Mouse (Mus musculus): Measurements from ENCODE around the gene Sox1. TPM values are rescaled to one million over a fixed set of nuclear protein-coding genes. Genes with fewer than 3 reads are reported as not detected.

Sox1 gene
- polyA plus RNA-seq, 1 experiment from 2014 or later, result 6.8 TPM

DNA sequence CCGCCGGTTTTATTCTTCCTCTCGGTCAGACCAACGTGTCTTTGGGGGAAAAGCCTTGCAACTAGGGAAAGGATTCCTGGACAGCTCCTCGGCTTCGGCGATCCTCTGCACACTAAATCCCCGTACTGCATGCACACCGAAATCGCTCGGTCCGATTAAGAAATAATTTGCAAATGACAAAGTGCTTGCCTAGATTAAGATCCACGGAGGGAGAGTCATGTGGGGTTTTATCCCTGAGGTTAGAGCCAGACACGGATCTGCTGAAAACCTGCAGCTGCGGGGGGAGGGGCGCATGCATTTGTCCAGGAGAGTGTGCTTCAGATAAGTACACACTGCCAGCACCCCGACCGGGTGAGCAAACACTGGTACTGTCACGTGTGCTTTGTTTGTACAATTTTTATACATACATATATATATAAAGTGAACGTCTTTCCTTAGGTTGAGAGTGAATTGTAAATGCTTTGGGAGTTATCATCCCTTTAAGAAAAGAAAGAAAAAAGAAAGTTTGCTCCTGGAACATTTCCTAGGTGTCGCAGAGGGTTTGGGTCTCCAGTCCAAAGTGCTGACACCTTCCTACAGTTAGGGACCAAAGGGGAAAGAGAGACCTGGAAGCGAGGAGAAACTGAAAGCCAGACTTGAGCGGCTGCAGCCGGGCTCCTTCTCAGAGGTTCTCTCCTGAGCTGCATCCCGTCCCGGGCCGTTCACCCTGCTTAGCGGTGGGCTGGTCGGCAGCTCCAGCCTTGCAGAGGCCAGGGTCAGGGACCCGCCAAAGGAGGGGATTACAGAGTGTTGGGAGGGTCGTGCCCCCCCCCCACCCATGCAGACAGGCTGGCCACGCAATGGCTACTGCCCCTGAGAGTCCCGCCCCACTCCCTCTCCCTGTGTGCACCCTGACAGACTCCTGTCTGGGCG is 10.9 kb upstream of the Sox1 start:
- Histone ChIP-seq H3K9me3 (no peaks in the 10 kb centered on the region), H3K4me2 (replicated peaks) (peak overlapping the region; percentile 90), H3K4me3 (peak overlapping the region; percentile 57), H3K36me3 (no peaks in the 10 kb centered on the region), H3K4me1 (peaks cover 56% of the 10 kb centered on the region), H3K27me3 (peaks cover 35% of the 10 kb centered on the region), H3K9ac (replicated peaks) (peak overlapping the region; percentile 67), H3K27ac (replicated peaks) (peak overlapping the region; percentile 97)
- ATAC-seq (replicated peaks), result peak; percentile 23; the same call in 1 of the 2 replicates
- under 1% methylated on average over 34 of the region's 34 CpGs for WGBS

DNA sequence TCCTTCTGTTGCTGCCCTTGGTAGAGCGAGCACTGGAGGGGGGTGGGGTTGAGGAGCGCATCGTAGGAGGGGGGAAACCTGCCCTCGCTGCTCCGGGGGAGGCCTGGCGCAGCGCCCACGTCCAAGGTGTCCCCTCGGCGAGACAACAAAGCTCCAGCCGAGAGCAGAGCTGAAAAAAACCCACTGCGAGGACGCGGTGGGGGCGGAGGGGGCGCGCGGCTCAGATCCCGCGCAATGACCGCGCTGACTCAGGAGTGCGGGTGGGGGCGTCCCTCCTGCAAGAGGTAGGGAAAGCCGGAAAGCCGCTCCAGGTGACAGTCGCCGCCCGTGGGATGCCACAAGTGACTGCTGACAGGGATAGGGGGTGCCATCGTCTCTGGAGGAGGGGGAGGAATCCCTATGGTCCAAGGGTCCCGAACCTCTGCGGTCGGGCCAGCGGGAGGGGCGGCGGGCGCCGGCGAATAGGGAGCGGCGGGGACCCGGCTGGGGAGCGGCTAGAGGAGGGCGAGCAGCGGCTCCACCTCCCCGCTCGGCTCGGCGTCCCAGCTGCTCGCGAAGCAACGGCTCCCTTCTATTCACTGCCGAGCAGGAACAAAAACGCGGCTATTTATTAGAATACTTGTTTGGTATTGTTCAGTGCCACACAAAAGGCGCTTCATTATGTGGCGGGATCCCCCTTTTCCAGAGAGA is 10.0 kb upstream of the Sox1 start:
- ATAC-seq (replicated peaks), result peak; percentile 72
- Histone ChIP-seq H3K4me1 (peaks cover 62% of the 10 kb centered on the region), H3K36me3 (no peaks in the 10 kb centered on the region), H3K27me3 (peaks cover 34% of the 10 kb centered on the region), H3K27ac (replicated peaks) (peak overlapping the region; percentile 97), H3K9me3 (no peaks in the 10 kb centered on the region), H3K4me2 (replicated peaks) (peak overlapping the region; percentile 90), H3K4me3 (peak overlapping the region; percentile 57), H3K9ac (replicated peaks) (peak overlapping the region; percentile 67)
- under 1% methylated on average over 57 of the region's 57 CpGs for WGBS

GRCm38 (mm10) chr8:12385686-12386488 is 9.2 kb upstream of the Sox1 start:
- no peaks in the 10 kb centered on the region for H3K9me3 ChIP-seq
- H3K27ac ChIP-seq (replicated peaks), result peak overlapping the region; percentile 97
- peaks cover 32% of the 10 kb centered on the region for H3K27me3 ChIP-seq
- WGBS, result under 1% methylated on average over 74 of the region's 74 CpGs
- H3K9ac ChIP-seq (replicated peaks), result peak overlapping the region; percentile 67
- H3K4me1 ChIP-seq, result peaks cover 70% of the 10 kb centered on the region
- ATAC-seq (replicated peaks), result peak; percentile 41
- peak overlapping the region; percentile 57 for H3K4me3 ChIP-seq
- peak overlapping the region; percentile 90 for H3K4me2 ChIP-seq (replicated peaks)
- no peaks in the 10 kb centered on the region for H3K36me3 ChIP-seq

DNA sequence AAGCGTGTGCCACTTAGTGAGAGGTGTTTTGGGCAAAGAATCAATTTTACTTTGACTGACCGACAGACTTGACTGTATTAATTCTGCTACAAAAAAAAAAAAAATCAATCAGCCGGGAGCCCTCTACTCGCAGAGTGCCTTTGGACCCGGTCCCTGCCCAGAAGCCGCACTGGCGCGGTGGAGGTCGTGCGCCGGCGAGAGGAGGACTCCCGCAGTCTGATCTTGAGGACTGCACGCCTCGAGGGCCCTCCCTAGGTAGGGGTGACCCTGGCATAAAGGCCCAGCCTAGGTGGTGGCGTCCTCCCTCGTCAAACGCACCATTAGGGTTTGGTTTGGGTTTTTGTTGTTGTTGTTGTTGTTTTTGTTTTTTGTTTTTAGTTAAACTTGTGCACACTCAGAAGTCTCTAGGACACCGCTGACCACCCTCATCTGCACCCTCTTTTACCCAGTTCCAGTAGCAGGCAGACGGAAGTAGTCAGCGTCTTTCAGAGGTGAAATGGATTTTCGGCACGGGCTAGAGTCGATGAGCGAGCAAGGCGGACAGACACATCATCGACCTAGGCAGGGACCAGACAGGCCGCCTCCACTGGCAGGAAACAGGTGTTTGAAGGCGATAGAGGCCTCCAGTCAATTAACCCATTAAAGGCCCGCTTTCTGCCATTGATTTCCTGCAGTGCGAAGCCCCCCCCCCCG is 8.4 kb upstream of the Sox1 start:
- Histone ChIP-seq H3K36me3 (no peaks in the 10 kb centered on the region), H3K27me3 (peaks cover 28% of the 10 kb centered on the region), H3K9ac (replicated peaks) (peak overlapping the region; percentile 67), H3K9me3 (no peaks in the 10 kb centered on the region), H3K4me1 (peaks cover 77% of the 10 kb centered on the region), H3K27ac (replicated peaks) (peak overlapping the region; percentile 97), H3K4me2 (replicated peaks) (peak overlapping the region; percentile 90), H3K4me3 (peak overlapping the region; percentile 57)
- 4% methylated on average over 32 of the region's 32 CpGs for WGBS
- ATAC-seq (replicated peaks), result no peak

- H3K27me3 ChIP-seq, result peaks cover 31% of the 10 kb centered on the region
- no peaks in the 10 kb centered on the region for H3K36me3 ChIP-seq
- H3K27ac ChIP-seq (replicated peaks), result peak overlapping the region; percentile 97
- H3K4me2 ChIP-seq (replicated peaks), result peak overlapping the region; percentile 90
- H3K4me1 ChIP-seq, result peaks cover 83% of the 10 kb centered on the region
- H3K9me3 ChIP-seq, result no peaks in the 10 kb centered on the region
- H3K4me3 ChIP-seq, result peak overlapping the region; percentile 57
- ATAC-seq (replicated peaks), result no peak
- 15% methylated on average over 13 of the region's 13 CpGs for WGBS
- peak overlapping the region; percentile 67 for H3K9ac ChIP-seq (replicated peaks)
These were observed 7.8 kb upstream of the Sox1 start for GRCm38 (mm10) chr8:12387223-12387860.

- peaks cover 85% of the 10 kb centered on the region for H3K4me1 ChIP-seq
- H3K27ac ChIP-seq (replicated peaks), result peak overlapping the region; percentile 97
- H3K27me3 ChIP-seq, result peaks cover 34% of the 10 kb centered on the region
- no peaks in the 10 kb centered on the region for H3K36me3 ChIP-seq
- H3K4me2 ChIP-seq (replicated peaks), result peak overlapping the region; percentile 90
- 33% methylated on average over 4 of the region's 4 CpGs for WGBS
- H3K4me3 ChIP-seq, result peak overlapping the region; percentile 57
- no peaks in the 10 kb centered on the region for H3K9me3 ChIP-seq
- no peak for ATAC-seq (replicated peaks)
- H3K9ac ChIP-seq (replicated peaks), result peak overlapping the region; percentile 40
These were observed 7.2 kb upstream of the Sox1 start for GRCm38 (mm10) chr8:12387901-12388300.

- Histone ChIP-seq H3K4me1 (peaks cover 86% of the 10 kb centered on the region), H3K27me3 (peaks cover 37% of the 10 kb centered on the region), H3K27ac (replicated peaks) (peak overlapping the region; percentile 97), H3K36me3 (no peaks in the 10 kb centered on the region), H3K9me3 (no peaks in the 10 kb centered on the region), H3K4me2 (replicated peaks) (peak overlapping the region; percentile 90), H3K4me3 (peak overlapping the region; percentile 57), H3K9ac (replicated peaks) (peak overlapping the region; percentile 40)
- no peak for ATAC-seq (replicated peaks)
- WGBS, result 35% methylated on average over 10 of the region's 10 CpGs
These were observed 6.5 kb upstream of the Sox1 start for GRCm38 (mm10) chr8:12388390-12389115.

DNA sequence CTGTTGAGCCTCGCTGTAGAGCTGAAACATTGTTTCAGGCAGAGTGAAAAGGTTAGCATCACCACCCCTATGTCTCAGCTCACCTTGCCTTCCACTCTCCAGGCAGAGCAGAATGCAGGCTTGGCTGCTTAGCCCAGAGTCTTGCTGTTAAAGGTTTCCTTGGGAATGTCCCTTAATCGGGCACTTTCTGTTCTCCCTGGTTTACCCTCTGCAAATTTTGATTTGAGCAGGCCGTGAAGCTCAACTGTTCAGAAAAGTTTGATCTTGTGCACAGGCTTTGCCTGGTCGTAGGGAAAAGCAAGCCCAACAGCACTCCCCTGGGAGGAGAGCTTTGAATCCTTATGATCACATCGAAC is 6.0 kb upstream of the Sox1 start:
- H3K27ac ChIP-seq (replicated peaks), result peak overlapping the region; percentile 97
- 15% methylated on average over 5 of the region's 5 CpGs for WGBS
- H3K9me3 ChIP-seq, result no peaks in the 10 kb centered on the region
- H3K27me3 ChIP-seq, result peaks cover 37% of the 10 kb centered on the region
- peak overlapping the region; percentile 17 for H3K9ac ChIP-seq (replicated peaks)
- peak overlapping the region; percentile 90 for H3K4me2 ChIP-seq (replicated peaks)
- no peak for ATAC-seq (replicated peaks)
- no peaks in the 10 kb centered on the region for H3K36me3 ChIP-seq
- H3K4me3 ChIP-seq, result peak overlapping the region; percentile 57
- peaks cover 81% of the 10 kb centered on the region for H3K4me1 ChIP-seq

DNA sequence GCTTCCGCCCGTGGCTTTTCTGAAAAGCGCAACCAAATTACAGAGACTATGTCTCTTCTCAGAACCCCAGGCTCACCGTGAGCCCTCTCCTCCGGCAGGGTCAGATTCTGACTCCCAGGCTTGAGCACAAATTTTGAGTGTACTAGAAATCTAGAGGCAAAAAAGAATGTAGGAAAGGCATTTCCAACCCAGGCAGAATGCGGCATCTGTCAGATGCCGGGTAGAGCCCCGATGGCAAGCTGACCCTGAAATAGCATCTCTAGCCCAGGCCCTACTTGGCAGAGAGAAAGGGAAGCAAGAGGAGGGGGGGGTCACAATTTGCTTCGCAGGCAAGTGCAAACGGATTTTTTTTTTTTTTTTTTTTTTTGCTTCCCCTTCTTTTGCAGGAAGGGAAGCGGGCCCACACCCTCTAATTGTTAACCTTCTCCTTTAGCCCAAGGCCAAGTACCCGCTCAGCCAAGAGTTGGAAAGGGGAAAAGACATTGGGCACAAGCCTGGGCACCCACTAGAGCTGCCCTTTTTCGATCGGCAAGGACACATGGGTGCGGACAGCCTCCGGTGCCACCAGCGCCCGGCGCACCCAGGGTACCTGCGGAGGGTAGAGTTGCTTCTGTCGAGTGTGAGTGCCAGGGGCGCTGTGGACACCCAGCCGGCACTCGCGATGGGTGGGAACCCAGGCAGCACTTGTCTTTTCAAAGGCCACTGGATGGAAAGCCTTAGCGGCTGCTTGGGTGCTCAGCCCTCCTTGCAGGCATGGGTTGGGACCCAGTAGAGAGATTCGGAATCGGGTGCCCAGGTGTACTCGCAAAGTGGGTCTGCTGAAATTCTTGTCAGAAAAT is 5.1 kb upstream of the Sox1 start:
- 6% methylated on average over 29 of the region's 29 CpGs for WGBS
- Histone ChIP-seq H3K4me3 (peak overlapping the region; percentile 57), H3K4me1 (peaks cover 81% of the 10 kb centered on the region), H3K9ac (replicated peaks) (peak overlapping the region; percentile 50), H3K27me3 (peaks cover 37% of the 10 kb centered on the region), H3K4me2 (replicated peaks) (peak overlapping the region; percentile 90), H3K9me3 (no peaks in the 10 kb centered on the region), H3K36me3 (no peaks in the 10 kb centered on the region), H3K27ac (replicated peaks) (peak overlapping the region; percentile 97)
- no peak for ATAC-seq (replicated peaks)
